Mouse (Mus musculus): ENCODE results near the gene Rhobtb3.

DNA sequence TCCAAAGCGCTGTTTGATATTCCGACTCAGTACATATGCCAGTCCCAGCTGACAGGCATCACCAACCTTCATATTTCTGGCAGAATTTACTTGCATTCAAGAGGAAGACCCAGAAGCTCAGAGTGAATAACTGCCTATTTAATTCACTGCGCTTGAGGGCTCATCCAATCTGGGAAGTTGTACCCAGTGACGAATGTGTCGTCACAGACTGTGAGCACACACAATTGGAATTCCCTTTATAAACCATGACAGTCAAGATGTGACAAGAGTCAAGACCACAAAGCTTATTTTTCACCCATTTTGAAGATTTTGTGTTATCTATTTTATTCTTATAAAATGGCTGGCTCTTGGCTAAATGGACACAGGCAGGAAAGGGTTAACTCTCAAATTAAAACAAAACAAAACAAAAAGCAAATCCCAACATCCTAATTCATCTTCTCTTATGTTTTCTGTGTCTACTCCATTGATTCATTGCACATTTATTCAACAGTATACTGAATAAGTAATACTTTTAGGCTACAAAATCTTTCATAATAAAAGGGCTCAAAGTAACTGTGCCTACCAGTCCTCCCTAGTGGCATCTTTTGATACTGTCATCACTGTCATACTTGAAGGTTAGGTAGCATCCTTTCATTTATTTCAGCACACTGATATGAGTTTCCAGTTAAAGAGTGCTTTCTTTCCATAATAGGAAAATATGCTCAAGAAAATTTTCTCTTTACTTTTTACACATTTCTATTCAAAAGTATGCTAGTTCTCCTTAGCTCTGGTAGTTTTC is 2.0 kb downstream of the Rhobtb3 start:
- TF ChIP-seq CTCF (IDR thresholded peaks at IDR 0.05; ENCODE audit: low read depth) (no peak), EP300 (IDR thresholded peaks at IDR 0.05; ENCODE audit: low read depth) (no peak)

Data from liver, embryonic 14.5 days (tissue).